Mouse (Mus musculus) bone marrow, adult 2 months (tissue): ENCODE data around the gene Ints5.

ENCODE experiments used
- CTCF ChIP-seq: fragments of 200-500 bp; IDR thresholded peaks from 2 replicates; pipeline ENCODE4 v1.5.1; 2011; ENCODE audit warnings: low read length, control low read depth; ENCODE audit not compliant: control insufficient read depth, insufficient read depth
- POLR2A ChIP-seq: fragments of 200-500 bp; IDR thresholded peaks from 2 replicates; pipeline ENCODE4 v1.6.1; 2011; ENCODE audit warnings: low read depth, mild to moderate bottlenecking, control low read depth, low read length, borderline replicate concordance; ENCODE audit not compliant: control insufficient read depth

- no peak for TF ChIP-seq POLR2A
- TF ChIP-seq CTCF = peak; percentile 39
Observed at GRCm38 (mm10) chr19:8844371-8845129, 48.3 kb upstream of the Ints5 start.
